Mouse (Mus musculus) midbrain, embryonic 14.5 days (tissue): ENCODE results near the gene Vax2. TPM values are rescaled to one million over a fixed set of nuclear protein-coding genes. Genes with fewer than 3 reads are reported as not detected.

Experiments
- ATAC-seq: fragments of 200-750 bp; cut with Nextera tagmentation; 2 replicates; pipeline ENCODE4 v1.8.0; 2017; ENCODE audit warnings: moderate number of reproducible peaks, moderate library complexity; ENCODE audit not compliant: low FRiP score, low TSS enrichment
- DNase-seq: peaks from one replicate; pipeline ENCODE4 v3.0.0-alpha.2; 2015
- H3K27ac ChIP-seq: fragments of 300-500 bp; sonication (generic); replicated peaks from 2 replicates; pipeline ENCODE4 v1.5.1; 2014; ENCODE audit warnings: mild to moderate bottlenecking, low read depth, low read length, moderate library complexity
- H3K27me3 ChIP-seq: fragments of 300-500 bp; sonication (generic); 2 replicates; pipeline ENCODE4 v1.6.1; 2014; ENCODE audit warnings: low read length, control low read depth, mixed read lengths; ENCODE audit not compliant: control insufficient read depth, insufficient read depth
- H3K36me3 ChIP-seq: fragments of 300-500 bp; sonication (generic); 2 replicates; pipeline ENCODE4 v1.6.1; 2014; ENCODE audit warnings: low read length, control low read depth; ENCODE audit not compliant: control insufficient read depth, insufficient read depth
- H3K4me1 ChIP-seq: fragments of 300-500 bp; sonication (generic); 2 replicates; pipeline ENCODE4 v1.6.1; 2014; ENCODE audit warnings: mild to moderate bottlenecking, antibody characterized with exemption, low read length, control low read depth; ENCODE audit not compliant: control insufficient read depth, insufficient read depth
- H3K4me2 ChIP-seq: fragments of 300-500 bp; sonication (generic); 2 replicates; pipeline ENCODE4 v1.6.1; 2014; ENCODE audit warnings: mild to moderate bottlenecking, low read length, moderate library complexity
- H3K4me3 ChIP-seq: fragments of 300-500 bp; sonication (generic); replicated peaks from 2 replicates; pipeline ENCODE4 v1.5.1; 2014; ENCODE audit warnings: low read depth, low read length
- H3K9ac ChIP-seq: fragments of 300-500 bp; sonication (generic); replicated peaks from 2 replicates; pipeline ENCODE4 v1.6.1; 2014; ENCODE audit warnings: mild to moderate bottlenecking, low read length, moderate library complexity
- H3K9me3 ChIP-seq: fragments of 300-500 bp; sonication (generic); 2 replicates; pipeline ENCODE4 v1.6.1; 2016; ENCODE audit warnings: low read length, control low read depth, mixed read lengths; ENCODE audit not compliant: control insufficient read depth
- WGBS: fragments of 180-500 bp; shearing (Covaris S2); extraction: QIAGEN DNeasy Blood & Tissue Kit; methylation state at CpG from one replicate; pipeline ENCODE4 v1.1.7; 2014; 5-methylcytosine and 5-hydroxymethylcytosine counted together
- polyA plus RNA-seq: library from polyadenylated mRNA; unstranded; fragments of >200 nt; fragmentation: Nextera tagmentation; extraction: Ambion mirVana; gene quantifications from 2 replicates; pipeline ENCODE4 v1.2.1, GENCODE M21; 2014

The Vax2 gene
- polyA plus RNA-seq, 1 experiment from 2014 or later, result 0.22 TPM

GRCm38 (mm10) chr6:83717026-83717425 lies 6.0 kb downstream of the Vax2 start:
- WGBS, result 1% methylated on average over 8 of the region's 8 CpGs

GRCm38 (mm10) chr6:83722526-83722925 lies 11.5 kb downstream of the Vax2 start:
- H3K4me1 ChIP-seq, result no peaks in the 10 kb centered on the region
- no peak for DNase-seq
- no peak overlapping the region for H3K4me3 ChIP-seq
- H3K4me2 ChIP-seq, result no peak overlapping the region
- H3K27ac ChIP-seq, result no peak overlapping the region
- H3K27me3 ChIP-seq, result peaks cover 59% of the 10 kb centered on the region
- WGBS, result 25% methylated on average over 6 of the region's 6 CpGs
- ATAC-seq, result no peak
- no peaks in the 10 kb centered on the region for H3K36me3 ChIP-seq
- no peaks in the 10 kb centered on the region for H3K9me3 ChIP-seq
- no peak overlapping the region for H3K9ac ChIP-seq

More at GRCm38 (mm10) chr6:83717026-83717425, 6.0 kb downstream of the Vax2 start:
- Histone ChIP-seq H3K27me3 (peaks cover 91% of the 10 kb centered on the region), H3K4me1 (peaks cover 2% of the 10 kb centered on the region; the same call in 1 of the 2 replicates), H3K4me3 (no peak overlapping the region), H3K27ac (no peak overlapping the region), H3K4me2 (no peak overlapping the region), H3K9ac (no peak overlapping the region), H3K36me3 (no peaks in the 10 kb centered on the region), H3K9me3 (no peaks in the 10 kb centered on the region)
- DNase-seq (no peak), ATAC-seq (no peak)

GRCm38 (mm10) chr6:83727178-83727577 lies 16.1 kb downstream of the Vax2 start:
- H3K4me1 ChIP-seq, result no peaks in the 10 kb centered on the region
- no peak overlapping the region for H3K4me3 ChIP-seq
- no peaks in the 10 kb centered on the region for H3K36me3 ChIP-seq
- H3K9ac ChIP-seq, result no peak overlapping the region
- no peaks in the 10 kb centered on the region for H3K9me3 ChIP-seq
- no peak overlapping the region for H3K27ac ChIP-seq
- H3K27me3 ChIP-seq, result peaks cover 13% of the 10 kb centered on the region
- WGBS, result 46% methylated on average over 4 of the region's 4 CpGs
- no peak overlapping the region for H3K4me2 ChIP-seq
- ATAC-seq (no peak), DNase-seq (no peak)

- Histone ChIP-seq H3K27me3 (peaks cover 3% of the 10 kb centered on the region; the same call in 1 of the 2 replicates), H3K9ac (no peak overlapping the region), H3K4me3 (no peak overlapping the region), H3K27ac (no peak overlapping the region), H3K9me3 (no peaks in the 10 kb centered on the region), H3K36me3 (no peaks in the 10 kb centered on the region), H3K4me1 (no peaks in the 10 kb centered on the region), H3K4me2 (no peak overlapping the region)
- no peak for ATAC-seq
- DNase-seq, result no peak
- 87% methylated on average over 3 of the region's 3 CpGs for WGBS
These were observed 17.4 kb downstream of the Vax2 start for GRCm38 (mm10) chr6:83728488-83728887.

GRCm38 (mm10) chr6:83729350-83729970 lies 18.4 kb downstream of the Vax2 start:
- Histone ChIP-seq H3K4me3 (no peak overlapping the region), H3K27me3 (no peaks in the 10 kb centered on the region), H3K4me2 (no peak overlapping the region), H3K9ac (no peak overlapping the region), H3K27ac (no peak overlapping the region), H3K9me3 (no peaks in the 10 kb centered on the region), H3K36me3 (no peaks in the 10 kb centered on the region), H3K4me1 (no peaks in the 10 kb centered on the region)
- WGBS, result 65% methylated on average over 14 of the region's 14 CpGs
- no peak for DNase-seq
- no peak for ATAC-seq

GRCm38 (mm10) chr6:83731128-83731527 lies 20.1 kb downstream of the Vax2 start:
- H3K27ac ChIP-seq, result no peak overlapping the region
- H3K27me3 ChIP-seq, result no peaks in the 10 kb centered on the region
- DNase-seq (peak; percentile 74), ATAC-seq (no peak)
- H3K4me2 ChIP-seq, result no peak overlapping the region
- H3K9me3 ChIP-seq, result no peaks in the 10 kb centered on the region
- H3K4me3 ChIP-seq, result no peak overlapping the region
- H3K36me3 ChIP-seq, result no peaks in the 10 kb centered on the region
- H3K4me1 ChIP-seq, result no peaks in the 10 kb centered on the region
- H3K9ac ChIP-seq, result no peak overlapping the region
- 34% methylated on average over 5 of the region's 5 CpGs for WGBS

GRCm38 (mm10) chr6:83737311-83737710 lies 26.2 kb downstream of the Vax2 start:
- Histone ChIP-seq H3K9ac (no peak overlapping the region), H3K27ac (no peak overlapping the region), H3K4me3 (no peak overlapping the region), H3K9me3 (no peaks in the 10 kb centered on the region), H3K4me2 (no peak overlapping the region), H3K27me3 (no peaks in the 10 kb centered on the region), H3K4me1 (no peaks in the 10 kb centered on the region), H3K36me3 (no peaks in the 10 kb centered on the region)
- DNase-seq, result no peak
- ATAC-seq, result no peak
- 40% methylated on average over 13 of the region's 13 CpGs for WGBS

GRCm38 (mm10) chr6:83738596-83738995 lies 27.5 kb downstream of the Vax2 start:
- no peak for DNase-seq
- no peaks in the 10 kb centered on the region for H3K27me3 ChIP-seq

GRCm38 (mm10) chr6:83742761-83743160 lies 31.7 kb downstream of the Vax2 start, which contains the start of gene Atp6v1b1:
TSS of gene Atp6v1b1 (plus strand) at chr6:83742990.
- no peak within 1 kb of the TSS for H3K4me3 ChIP-seq
- no peaks in the 10 kb centered on the region for H3K36me3 ChIP-seq
- H3K27ac ChIP-seq, result no peak within 1 kb of the TSS
- WGBS, result 67% methylated on average over 5 of the region's 5 CpGs
- H3K9ac ChIP-seq, result no peak within 1 kb of the TSS
- no peaks in the 10 kb centered on the region for H3K27me3 ChIP-seq
- H3K4me2 ChIP-seq, result no peak within 1 kb of the TSS
- H3K9me3 ChIP-seq, result no peaks in the 10 kb centered on the region
- H3K4me1 ChIP-seq, result no peaks in the 10 kb centered on the region
- DNase-seq (no peak), ATAC-seq (no peak)

More at GRCm38 (mm10) chr6:83738596-83738995, 27.5 kb downstream of the Vax2 start:
- no peak for ATAC-seq
- Histone ChIP-seq H3K4me1 (no peaks in the 10 kb centered on the region), H3K9ac (no peak overlapping the region), H3K4me2 (no peak overlapping the region), H3K9me3 (no peaks in the 10 kb centered on the region), H3K36me3 (no peaks in the 10 kb centered on the region), H3K27ac (no peak overlapping the region), H3K4me3 (no peak overlapping the region)
- whole genome bisulfite sequencing, result 77% methylated on average over 6 of the region's 6 CpGs
